Comparison of ENCODE assay signal across 11 mouse cellular contexts in genomic region chr5:35073992-35074391, GRCm38 (mm10). TPM values are rescaled to one million over a fixed set of nuclear protein-coding genes. Genes with fewer than 3 reads are reported as not detected.
DNase-seq lines count a peak whose midpoint lies in the region; ATAC-seq and TF ChIP-seq lines count a peak whose summit lies in the region.
"Had no signal": no experiment of that assay in that cellular context is flagged by ENCODE, and none has a peak within 500 bp of the region (broad histone marks: within the 10 kb centered on the region; RNA-seq: fewer than 3 reads in every experiment).

No protein-coding gene starts in this region.

- TF ChIP-seq EP300 in heart, postnatal 0 days (IDR thresholded peaks at IDR 0.05; ENCODE audit: low read depth): no peak

- no peak overlapping the region for H3K4me3 ChIP-seq in hindbrain, embryonic 10.5 days
- H3K4me3 ChIP-seq in hindbrain, embryonic 14.5 days (replicated peaks; ENCODE audit: low read length): no peak overlapping the region
- H3K4me3 ChIP-seq in heart, postnatal 0 days (ENCODE audit: low read depth, low read length): no peak overlapping the region
- H3K4me3 ChIP-seq: embryonic facial prominence, embryonic 12.5 days; left cerebral cortex, adult 2 months had no signal

- H3K4me2 ChIP-seq in hindbrain, embryonic 14.5 days (replicated peaks): no peak overlapping the region
- no peak overlapping the region for H3K4me2 ChIP-seq in heart, postnatal 0 days (ENCODE audit: low read depth, low read length)
- H3K4me2 ChIP-seq: embryonic facial prominence, embryonic 12.5 days; lung, embryonic 14.5 days had no signal

- no peak for TF ChIP-seq CTCF in heart, postnatal 0 days (IDR thresholded peaks at IDR 0.05; ENCODE audit: low read depth)

- 0 out of 2 replicates have a peak overlapping the region, but pooled peaks have one; percentile 19 for H3K27ac ChIP-seq in hindbrain, embryonic 10.5 days
- no peak overlapping the region for H3K27ac ChIP-seq in hindbrain, embryonic 14.5 days
- H3K27ac ChIP-seq in heart, postnatal 0 days (ENCODE audit: low read depth): 0 out of 2 replicates have a peak overlapping the region, but pooled peaks have one; percentile 46
- H3K27ac ChIP-seq: embryonic facial prominence, embryonic 12.5 days; left cerebral cortex, adult 2 months had no signal

- H3K9me3 ChIP-seq in hindbrain, embryonic 10.5 days: no peaks in the 10 kb centered on the region
- no peaks in the 10 kb centered on the region for H3K9me3 ChIP-seq in hindbrain, embryonic 14.5 days (ENCODE audit: control insufficient read depth, low read length)
- H3K9me3 ChIP-seq in heart, postnatal 0 days (replicated peaks; ENCODE audit: control insufficient read depth, low read length): no peaks in the 10 kb centered on the region
- H3K9me3 ChIP-seq: embryonic facial prominence, embryonic 12.5 days had no signal

- WGBS in hindbrain, embryonic 10.5 days: 69% methylated on average over 9 of the region's 9 CpGs
- 69% methylated on average over 9 of the region's 9 CpGs for WGBS in hindbrain, embryonic 14.5 days
- 53% methylated on average over 9 of the region's 9 CpGs for WGBS in heart, postnatal 0 days

- DNase-seq in hindbrain, embryonic 10.5 days (ENCODE audit: low spot score): no peak
- no peak for DNase-seq in hindbrain, embryonic 14.5 days (ENCODE audit: low spot score)
- peak; percentile 56 to 63 for DNase-seq in adrenal gland, adult 18-20 months (ENCODE audit: low spot score in 2 of 2)
- DNase-seq in cerebellum, postnatal 10 days: peak; percentile 41 to 63
- no peak for DNase-seq in heart, postnatal 0 days (ENCODE audit: low spot score)
- DNase-seq in lung, postnatal 4 days: no peak
- no peak for DNase-seq in left cerebral cortex, postnatal 10 days (ENCODE audit: extremely low spot score in 1 of 2, low spot score in 2 of 2)
- no peak for DNase-seq in thymus, postnatal 10 days (ENCODE audit: low spot score in 2 of 2)
- DNase-seq: lung, embryonic 14.5 days had no signal

- no peak for ATAC-seq in hindbrain, embryonic 14.5 days (ENCODE audit: low FRiP score)
- 0 out of 2 replicates have a peak, but pooled peaks have one; percentile 37 for ATAC-seq in heart, postnatal 0 days (ENCODE audit: insufficient read depth, low read depth)

- no peaks in the 10 kb centered on the region for H3K36me3 ChIP-seq in hindbrain, embryonic 10.5 days
- H3K36me3 ChIP-seq in hindbrain, embryonic 14.5 days (replicated peaks; ENCODE audit: control insufficient read depth, insufficient read depth): 0 out of 2 replicates have a peak, but pooled peaks cover 5% of the 10 kb centered on the region
- peaks cover 53% of the 10 kb centered on the region for H3K36me3 ChIP-seq in heart, postnatal 0 days (replicated peaks; ENCODE audit: control insufficient read depth, insufficient read depth, low read length)
- H3K36me3 ChIP-seq: embryonic facial prominence, embryonic 12.5 days had no signal

- no peak overlapping the region for H3K9ac ChIP-seq in hindbrain, embryonic 14.5 days
- H3K9ac ChIP-seq in heart, postnatal 0 days (replicated peaks; ENCODE audit: low read depth, low read length): no peak overlapping the region
- H3K9ac ChIP-seq: embryonic facial prominence, embryonic 12.5 days; lung, embryonic 14.5 days had no signal

- intact Hi-C loops in left cerebral cortex, postnatal 10 days (cut with DNase I): no loop called here

- peaks cover 25% of the 10 kb centered on the region for H3K4me1 ChIP-seq in hindbrain, embryonic 10.5 days (replicated peaks)
- no peaks in the 10 kb centered on the region for H3K4me1 ChIP-seq in hindbrain, embryonic 14.5 days (replicated peaks; ENCODE audit: control insufficient read depth, insufficient read depth, low read length)
- H3K4me1 ChIP-seq in heart, postnatal 0 days (ENCODE audit: control insufficient read depth, insufficient read depth): 0 out of 2 replicates have a peak, but pooled peaks cover 7% of the 10 kb centered on the region
- H3K4me1 ChIP-seq: embryonic facial prominence, embryonic 12.5 days had no signal

- peaks cover 16% of the 10 kb centered on the region for H3K27me3 ChIP-seq in hindbrain, embryonic 10.5 days (ENCODE audit: insufficient read depth, poor library complexity, severe bottlenecking)
- H3K27me3 ChIP-seq in hindbrain, embryonic 14.5 days (ENCODE audit: control insufficient read depth, insufficient read depth, low read length): 0 out of 2 replicates have a peak, but pooled peaks cover 4% of the 10 kb centered on the region
- no peaks in the 10 kb centered on the region for H3K27me3 ChIP-seq in heart, postnatal 0 days (ENCODE audit: control insufficient read depth, insufficient read depth, low read length)

RNA-seq across cellular contexts. Expression of gene Dok7, which starts 17.4 kb away (rescaled TPM):
- polyA plus RNA-seq in hindbrain, embryonic 10.5 days (2016; fragmentation: Nextera tagmentation; extraction: Ambion mirVana): 0.30 and 0.52 TPM in 2 replicates
- 5.5 and 7.1 TPM in 2 replicates for polyA plus RNA-seq in hindbrain, embryonic 14.5 days (2014; fragmentation: Nextera tagmentation; extraction: Ambion mirVana)
- total RNA-seq in adrenal gland, adult 18-20 months (2021): 10 to 100 TPM in 1 of 2 experiments, 1 to 10 TPM in 1; 7.4 to 16.0 TPM
- total RNA-seq in heart, postnatal 0 days (2014; rRNA removed; ENCODE audit: low replicate concordance): 27.7 and 37.7 TPM in 2 replicates
- polyA plus RNA-seq in heart, postnatal 0 days (2015; fragmentation: Nextera tagmentation; extraction: Ambion mirVana): 14.1 and 15.0 TPM in 2 replicates
- total RNA-seq in left cerebral cortex, postnatal 10 days (2021): 10 to 100 TPM; 12.0 to 16.5 TPM

RNA-seq across cellular contexts. Expression of gene Lrpap1, which starts 31.6 kb away (rescaled TPM):
- 89.7 and 98.6 TPM in 2 replicates for polyA plus RNA-seq in hindbrain, embryonic 10.5 days (2016; fragmentation: Nextera tagmentation; extraction: Ambion mirVana)
- polyA plus RNA-seq in hindbrain, embryonic 14.5 days (2014; fragmentation: Nextera tagmentation; extraction: Ambion mirVana): 150 and 160 TPM in 2 replicates
- 100 to 1,000 TPM; 115 TPM for total RNA-seq in adrenal gland, adult 18-20 months (2021)
- total RNA-seq in heart, postnatal 0 days (2014; rRNA removed; ENCODE audit: low replicate concordance): 35.9 and 43.7 TPM in 2 replicates
- 85.8 TPM in 2 replicates for polyA plus RNA-seq in heart, postnatal 0 days (2015; fragmentation: Nextera tagmentation; extraction: Ambion mirVana)
- 100 to 1,000 TPM; 110 to 113 TPM for total RNA-seq in left cerebral cortex, postnatal 10 days (2021)

RNA-seq across cellular contexts. Expression of gene Hgfac, which starts 32.7 kb away (rescaled TPM):
- polyA plus RNA-seq in hindbrain, embryonic 10.5 days (2016; fragmentation: Nextera tagmentation; extraction: Ambion mirVana): 0.25 and 0.27 TPM in 2 replicates
- polyA plus RNA-seq in hindbrain, embryonic 14.5 days (2014; fragmentation: Nextera tagmentation; extraction: Ambion mirVana): 0.48 and 0.72 TPM in 2 replicates
- total RNA-seq in adrenal gland, adult 18-20 months (2021): under 1 TPM; 0.22 to 0.96 TPM
- total RNA-seq in heart, postnatal 0 days (2014; rRNA removed; ENCODE audit: low replicate concordance): 0.19 TPM in 1 of 2 replicates, not detected in the other
- 0.16 and 0.36 TPM in 2 replicates for polyA plus RNA-seq in heart, postnatal 0 days (2015; fragmentation: Nextera tagmentation; extraction: Ambion mirVana)
- 1 to 10 TPM in 1 of 2 experiments, under 1 TPM in 1; 0.91 to 1.1 TPM for total RNA-seq in left cerebral cortex, postnatal 10 days (2021)

Comparison
In these comparisons a context has a peak if more than half of its experiments do, and no peak if none do; other contexts are left out.
1. DNase-seq: peak in adrenal gland, adult 18-20 months (2 of 2) and cerebellum, postnatal 10 days (2 of 2); none in hindbrain, embryonic 10.5 days (single experiment), hindbrain, embryonic 14.5 days (single experiment), heart, postnatal 0 days (single experiment), lung, postnatal 4 days (0 of 2), left cerebral cortex, postnatal 10 days (0 of 2) and thymus, postnatal 10 days (0 of 2).